9 mouse cellular contexts compared by ENCODE assay signal in the genomic region with DNA sequence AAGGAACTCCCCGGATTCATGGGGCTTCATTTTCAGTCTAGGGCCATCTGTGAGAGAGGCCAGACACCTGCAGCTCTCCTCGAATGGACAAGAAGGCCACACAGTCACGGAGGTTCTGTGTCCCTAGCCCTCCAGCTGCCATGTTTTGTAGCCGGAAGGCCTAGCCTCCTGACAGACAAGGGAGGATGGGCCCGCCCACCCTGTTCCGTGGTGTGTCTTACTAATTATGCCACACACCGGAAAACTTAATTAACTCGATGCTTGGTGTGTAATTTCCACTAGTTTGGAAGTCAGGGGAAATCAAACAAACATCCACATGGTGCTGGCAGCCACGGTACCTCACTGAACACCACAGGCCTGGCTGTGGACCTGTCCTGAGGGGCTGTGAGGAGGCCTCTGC. TPM values are rescaled to one million over a fixed set of nuclear protein-coding genes. Genes with fewer than 3 reads are reported as not detected.
DNase-seq lines count a peak whose midpoint lies in the region; ATAC-seq lines count a peak whose summit lies in the region.
"Had no signal": no experiment of that assay in that cellular context is flagged by ENCODE, and none has a peak within 500 bp of the region (broad histone marks: within the 10 kb centered on the region; RNA-seq: fewer than 3 reads in every experiment).

No protein-coding gene starts in this region.

- H3K9ac ChIP-seq in kidney, embryonic 14.5 days (ENCODE audit: low read depth, low read length) = no peak overlapping the region
- no peak overlapping the region; the same call in 1 of the 2 replicates for H3K9ac ChIP-seq in forebrain, embryonic 11.5 days (ENCODE audit: low read length)
- H3K9ac ChIP-seq in limb, embryonic 11.5 days (ENCODE audit: low read length) = no peak overlapping the region
- H3K9ac ChIP-seq: lung, embryonic 15.5 days had no signal

- no peaks in the 10 kb centered on the region for H3K27me3 ChIP-seq in kidney, embryonic 14.5 days (ENCODE audit: control insufficient read depth, insufficient read depth, low read length)
- no peaks in the 10 kb centered on the region for H3K27me3 ChIP-seq in forebrain, embryonic 11.5 days (ENCODE audit: control insufficient read depth, insufficient read depth, low read length)
- H3K27me3 ChIP-seq in limb, embryonic 11.5 days (ENCODE audit: control insufficient read depth, insufficient read depth, low read length) = no peaks in the 10 kb centered on the region
- H3K27me3 ChIP-seq: lung, embryonic 15.5 days had no signal

- WGBS in kidney, embryonic 14.5 days = 71% methylated on average over 9 of the region's 9 CpGs
- WGBS in forebrain, embryonic 11.5 days = 53% methylated on average over 9 of the region's 9 CpGs
- WGBS in limb, embryonic 11.5 days = 74% methylated on average over 9 of the region's 9 CpGs

- H3K4me1 ChIP-seq in kidney, embryonic 14.5 days (ENCODE audit: control insufficient read depth, insufficient read depth, low read length) = peaks cover 37% of the 10 kb centered on the region
- peaks cover 34% of the 10 kb centered on the region for H3K4me1 ChIP-seq in forebrain, embryonic 11.5 days (replicated peaks; ENCODE audit: control insufficient read depth, insufficient read depth, low read length)
- peaks cover 47% of the 10 kb centered on the region for H3K4me1 ChIP-seq in limb, embryonic 11.5 days (ENCODE audit: control insufficient read depth, insufficient read depth, low read length)

- DNase-seq in kidney, postnatal 36 days = no peak
- no peak for DNase-seq in forebrain, embryonic 11.5 days (ENCODE audit: low spot score)
- DNase-seq in limb, embryonic 11.5 days (ENCODE audit: low spot score) = no peak
- peak; percentile 56 for DNase-seq in retina, embryonic 14.5 days (ENCODE audit: low spot score)
- no peak for DNase-seq in ovary, adult 18-20 months (ENCODE audit: low spot score)
- DNase-seq in adrenal gland, postnatal 14 days = no peak
- no peak for DNase-seq in adipocyte (ENCODE audit: low spot score)

- H3K36me3 ChIP-seq in kidney, embryonic 14.5 days (ENCODE audit: control insufficient read depth, insufficient read depth, low read length) = no peaks in the 10 kb centered on the region
- H3K36me3 ChIP-seq in forebrain, embryonic 11.5 days (ENCODE audit: control insufficient read depth, insufficient read depth, low read length) = no peaks in the 10 kb centered on the region
- no peaks in the 10 kb centered on the region for H3K36me3 ChIP-seq in limb, embryonic 11.5 days (ENCODE audit: control insufficient read depth, insufficient read depth, low read length)
- H3K36me3 ChIP-seq: lung, embryonic 15.5 days had no signal

- no peaks in the 10 kb centered on the region for H3K9me3 ChIP-seq in kidney, embryonic 14.5 days (ENCODE audit: control insufficient read depth, low read length)
- no peaks in the 10 kb centered on the region for H3K9me3 ChIP-seq in forebrain, embryonic 11.5 days (ENCODE audit: control insufficient read depth, low read length)
- H3K9me3 ChIP-seq in limb, embryonic 11.5 days (ENCODE audit: control insufficient read depth, low read length) = no peaks in the 10 kb centered on the region
- H3K9me3 ChIP-seq: lung, embryonic 15.5 days had no signal

- peak overlapping the region; percentile 17; the same call in 1 of the 2 replicates for H3K27ac ChIP-seq in kidney, embryonic 14.5 days (ENCODE audit: low read depth, low read length)
- peak overlapping the region; percentile 2; the same call in 1 of the 2 replicates for H3K27ac ChIP-seq in forebrain, embryonic 11.5 days (ENCODE audit: low read depth, low read length)
- H3K27ac ChIP-seq in limb, embryonic 11.5 days (replicated peaks; ENCODE audit: low read depth, low read length) = peak overlapping the region; percentile 62

- H3K4me3 ChIP-seq in kidney, embryonic 14.5 days (ENCODE audit: low read length) = no peak overlapping the region
- no peak overlapping the region for H3K4me3 ChIP-seq in forebrain, embryonic 11.5 days (ENCODE audit: low read depth, low read length)
- no peak overlapping the region for H3K4me3 ChIP-seq in limb, embryonic 11.5 days (ENCODE audit: low read depth, low read length)
- H3K4me3 ChIP-seq: lung, embryonic 15.5 days had no signal

- H3K4me2 ChIP-seq in kidney, embryonic 14.5 days (replicated peaks; ENCODE audit: low read depth, low read length) = no peak overlapping the region
- no peak overlapping the region for H3K4me2 ChIP-seq in forebrain, embryonic 11.5 days (ENCODE audit: low read depth, low read length, severe bottlenecking)
- no peak overlapping the region for H3K4me2 ChIP-seq in limb, embryonic 11.5 days (ENCODE audit: low read depth, severe bottlenecking)
- H3K4me2 ChIP-seq: lung, embryonic 15.5 days had no signal

- no peak for ATAC-seq in kidney, embryonic 14.5 days (ENCODE audit: low FRiP score, low TSS enrichment)
- ATAC-seq in forebrain, embryonic 11.5 days (replicated peaks; ENCODE audit: low FRiP score) = no peak
- no peak for ATAC-seq in limb, embryonic 11.5 days (ENCODE audit: insufficient number of reproducible peaks, low FRiP score, low TSS enrichment, low read depth)

RNA-seq across cellular contexts. Expression of a gene that starts 55.4 kb away (rescaled TPM):
- 0.91 and 1.7 TPM in 2 replicates for polyA plus RNA-seq in kidney, embryonic 14.5 days (2014; fragmentation: Nextera tagmentation; extraction: Ambion mirVana)
- 0.57 and 0.71 TPM in 2 replicates for polyA plus RNA-seq in forebrain, embryonic 11.5 days (2014; fragmentation: Nextera tagmentation; extraction: Ambion mirVana)
- polyA plus RNA-seq in limb, embryonic 11.5 days (2014; fragmentation: Nextera tagmentation; extraction: Ambion mirVana) = 0.37 and 1.0 TPM in 2 replicates
- 1.6 and 3.5 TPM in 2 replicates for total RNA-seq in adrenal gland, postnatal 14 days (2021)

Comparison
In these comparisons a context has a peak if more than half of its experiments do, and no peak if none do; other contexts are left out.
1. H3K27ac ChIP-seq: peak in every context shown above with its lines; median percentile 62 in limb, embryonic 11.5 days; 17 in kidney, embryonic 14.5 days; 2 in forebrain, embryonic 11.5 days.